Mouse (Mus musculus) stomach, postnatal 0 days (tissue): ENCODE measurements around the gene Lbr. TPM values are rescaled to one million over a fixed set of nuclear protein-coding genes. Genes with fewer than 3 reads are reported as not detected.

ENCODE experiments used
- ATAC-seq: fragments of 200-750 bp; cut with Nextera tagmentation; 2 replicates; pipeline ENCODE4 v1.8.0; 2017; ENCODE audit not compliant: low FRiP score, low TSS enrichment
- DNase-seq: peaks from one replicate; pipeline ENCODE4 v3.0.0-alpha.2; 2016; ENCODE audit warnings: low spot score
- H3K27ac ChIP-seq: fragments of 300-500 bp; sonication (generic); replicated peaks from 2 replicates; pipeline ENCODE4 v1.5.1; 2014; ENCODE audit warnings: mild to moderate bottlenecking, control low read depth
- H3K27me3 ChIP-seq: fragments of 300-500 bp; sonication (generic); 2 replicates; pipeline ENCODE4 v1.6.1; 2014; ENCODE audit warnings: low read length; ENCODE audit not compliant: control insufficient read depth, insufficient read depth
- H3K36me3 ChIP-seq: fragments of 300-500 bp; sonication (generic); 2 replicates; pipeline ENCODE4 v1.6.1; 2014; ENCODE audit warnings: low read length, mixed read lengths; ENCODE audit not compliant: control insufficient read depth, insufficient read depth
- H3K4me1 ChIP-seq: fragments of 300-500 bp; sonication (generic); replicated peaks from 2 replicates; pipeline ENCODE4 v1.6.1; 2014; ENCODE audit warnings: antibody characterized with exemption; ENCODE audit not compliant: control insufficient read depth, insufficient read depth
- H3K4me2 ChIP-seq: fragments of 300-500 bp; sonication (generic); replicated peaks from 2 replicates; pipeline ENCODE4 v1.6.1; 2014; ENCODE audit warnings: low read depth, mild to moderate bottlenecking, control low read depth, moderate library complexity
- H3K4me3 ChIP-seq: fragments of 300-500 bp; sonication (generic); 2 replicates; pipeline ENCODE4 v1.5.1; 2014; ENCODE audit warnings: low read depth, low read length, control low read depth
- H3K9ac ChIP-seq: fragments of 300-500 bp; sonication (generic); 2 replicates; pipeline ENCODE4 v1.6.1; 2014; ENCODE audit warnings: mild to moderate bottlenecking, low read length, control low read depth, mixed read lengths
- H3K9me3 ChIP-seq: fragments of 300-500 bp; sonication (generic); 2 replicates; pipeline ENCODE4 v1.6.1; 2016; ENCODE audit warnings: low read length; ENCODE audit not compliant: control insufficient read depth
- CTCF ChIP-seq: IDR thresholded peaks from 2 replicates; pipeline ENCODE4 v1.5.1; 2016; ENCODE audit warnings: antibody characterized with exemption, low read depth, mild to moderate bottlenecking, moderate library complexity
- EP300 ChIP-seq: optimal IDR thresholded peaks from 2 replicates; pipeline ENCODE3; 2016; ENCODE audit warnings: antibody characterized with exemption
- WGBS: fragments of 180-500 bp; shearing (Covaris S2); extraction: QIAGEN DNeasy Blood & Tissue Kit; methylation state at CpG from one replicate; pipeline ENCODE4 v1.1.7; 2014; 5-methylcytosine and 5-hydroxymethylcytosine counted together
- polyA plus RNA-seq: library from polyadenylated mRNA; unstranded; fragments of >200 nt; fragmentation: Nextera tagmentation; extraction: Ambion mirVana; gene quantifications from 2 replicates; pipeline ENCODE4 v1.2.1, GENCODE M21; 2015

Lbr gene
- polyA plus RNA-seq, 1 experiment from 2014 or later, result 49.8 TPM

DNA sequence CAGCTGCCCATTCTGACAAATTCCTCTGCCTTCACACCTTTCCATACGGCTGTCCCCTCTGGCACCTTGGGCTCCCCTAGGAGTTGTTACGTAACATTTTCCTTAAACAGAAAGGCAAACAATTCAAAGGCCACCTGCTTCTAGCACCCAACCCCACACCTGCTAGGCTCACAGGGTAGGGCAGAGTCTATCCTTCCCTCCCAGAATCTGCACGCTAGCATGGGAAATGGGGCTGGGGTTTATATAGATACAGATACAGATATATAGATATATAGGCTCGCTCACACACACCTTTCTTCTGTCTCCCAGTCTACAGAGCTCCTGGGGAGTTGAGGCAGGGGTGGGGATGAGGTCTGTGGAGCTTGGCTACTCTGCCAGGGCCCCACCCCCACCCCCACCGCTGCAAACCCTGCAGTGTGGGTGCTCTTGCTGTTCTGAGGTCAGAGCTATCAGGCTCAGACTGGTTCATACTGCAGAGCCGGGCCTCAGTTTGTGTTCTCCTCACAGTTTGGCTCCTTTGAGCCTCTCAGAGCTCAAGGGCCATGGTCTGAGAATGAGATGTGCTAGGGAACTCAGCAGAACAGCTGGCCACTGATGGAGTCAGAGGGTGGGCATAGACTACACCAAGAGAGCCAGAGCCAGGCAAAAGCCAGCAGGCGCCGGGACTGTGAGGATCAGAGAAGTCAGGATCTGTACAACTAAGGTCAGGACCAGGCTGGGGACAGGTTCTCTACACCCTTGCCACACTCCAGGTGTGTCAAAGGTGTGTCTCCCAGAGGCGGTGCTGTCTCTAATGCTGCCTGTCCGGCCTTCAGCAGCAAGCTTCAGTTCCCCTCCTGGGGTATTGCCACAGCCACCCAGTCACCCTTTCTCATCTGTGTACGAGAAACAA lies 22.4 kb upstream of the Lbr start:
- no peaks in the 10 kb centered on the region for H3K27me3 ChIP-seq
- H3K4me2 ChIP-seq, result no peak overlapping the region
- no peak overlapping the region for H3K4me3 ChIP-seq
- WGBS, result 50% methylated on average over 11 of the region's 11 CpGs
- H3K27ac ChIP-seq, result peak overlapping the region; percentile 85
- H3K36me3 ChIP-seq, result no peaks in the 10 kb centered on the region
- H3K9ac ChIP-seq, result no peak overlapping the region
- DNase-seq, result peak; percentile 62
- H3K4me1 ChIP-seq, result 0 out of 2 replicates have a peak, but pooled peaks cover 3% of the 10 kb centered on the region
- H3K9me3 ChIP-seq, result no peaks in the 10 kb centered on the region
- no peak for TF ChIP-seq CTCF
- no peak for TF ChIP-seq EP300
- ATAC-seq, result peak; percentile 68

DNA sequence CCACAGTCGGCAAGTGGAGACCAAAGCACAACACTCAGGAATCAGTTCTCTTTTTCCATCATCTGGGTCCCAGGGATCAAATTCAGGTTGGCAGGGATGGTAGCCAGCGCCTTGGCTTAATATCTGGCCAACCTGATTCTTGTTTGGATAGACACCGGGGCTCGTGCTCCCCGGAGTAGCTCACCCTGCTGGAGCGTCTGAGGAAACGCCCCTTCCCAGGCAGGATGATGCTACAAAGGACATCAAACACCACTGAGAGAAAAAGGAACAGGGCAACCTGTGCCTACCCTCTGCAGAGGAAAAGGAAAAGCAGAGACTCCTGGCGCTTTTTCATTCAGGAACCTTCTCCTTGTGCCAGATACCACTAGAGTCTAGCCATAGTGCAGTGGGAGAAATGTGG lies 20.6 kb upstream of the Lbr start:
- no peak overlapping the region for H3K27ac ChIP-seq
- ATAC-seq, result no peak
- no peaks in the 10 kb centered on the region for H3K36me3 ChIP-seq
- DNase-seq, result no peak
- TF ChIP-seq CTCF (no peak), EP300 (no peak)
- 43% methylated on average over 8 of the region's 8 CpGs for WGBS
- H3K4me1 ChIP-seq, result 0 out of 2 replicates have a peak, but pooled peaks cover 3% of the 10 kb centered on the region
- H3K4me3 ChIP-seq, result no peak overlapping the region
- no peaks in the 10 kb centered on the region for H3K27me3 ChIP-seq
- no peaks in the 10 kb centered on the region for H3K9me3 ChIP-seq
- no peak overlapping the region for H3K9ac ChIP-seq
- H3K4me2 ChIP-seq, result no peak overlapping the region

DNA sequence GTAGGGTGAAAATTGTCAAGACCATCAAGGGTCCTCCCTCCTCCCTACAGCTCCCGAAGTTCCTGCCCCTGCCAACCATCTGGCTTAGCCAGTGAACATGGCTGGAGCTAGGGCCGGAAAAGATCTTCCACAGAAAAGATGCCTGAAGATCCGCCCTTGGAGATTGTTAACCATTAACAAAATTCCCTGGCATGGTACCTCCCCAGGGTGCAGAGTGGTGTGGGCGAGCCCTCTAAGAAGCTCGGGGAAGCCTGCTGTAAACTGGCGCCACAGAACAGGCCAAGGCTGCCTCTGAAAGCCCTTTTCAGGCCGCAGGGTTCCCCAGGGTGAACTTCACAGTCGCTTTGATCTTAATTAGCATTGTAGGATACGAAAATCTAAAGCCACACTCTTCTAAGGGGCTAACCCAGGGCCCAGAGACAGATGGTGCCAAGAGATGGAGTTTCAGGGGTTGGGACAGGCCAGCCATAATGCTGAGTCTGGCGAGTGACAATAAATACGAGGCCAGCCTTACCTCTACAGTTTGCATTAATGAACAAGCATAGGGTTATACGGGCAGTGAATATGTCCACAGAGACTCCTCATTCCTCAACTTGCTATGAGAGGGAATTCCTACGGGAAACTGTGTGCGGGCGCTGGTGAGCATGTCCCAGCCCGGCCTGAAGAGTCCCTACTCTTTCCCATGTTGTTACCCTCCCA lies 20.0 kb upstream of the Lbr start:
- Histone ChIP-seq H3K9ac (no peak overlapping the region), H3K4me1 (0 out of 2 replicates have a peak, but pooled peaks cover 3% of the 10 kb centered on the region), H3K36me3 (no peaks in the 10 kb centered on the region), H3K4me2 (no peak overlapping the region), H3K27ac (peak overlapping the region; percentile 53; the same call in 1 of the 2 replicates), H3K9me3 (no peaks in the 10 kb centered on the region), H3K27me3 (no peaks in the 10 kb centered on the region), H3K4me3 (no peak overlapping the region)
- ATAC-seq, result peak; percentile 36; the same call in 1 of the 2 replicates
- TF ChIP-seq CTCF, result no peak
- no peak for TF ChIP-seq EP300
- WGBS, result 49% methylated on average over 16 of the region's 16 CpGs
- peak; percentile 59 for DNase-seq

DNA sequence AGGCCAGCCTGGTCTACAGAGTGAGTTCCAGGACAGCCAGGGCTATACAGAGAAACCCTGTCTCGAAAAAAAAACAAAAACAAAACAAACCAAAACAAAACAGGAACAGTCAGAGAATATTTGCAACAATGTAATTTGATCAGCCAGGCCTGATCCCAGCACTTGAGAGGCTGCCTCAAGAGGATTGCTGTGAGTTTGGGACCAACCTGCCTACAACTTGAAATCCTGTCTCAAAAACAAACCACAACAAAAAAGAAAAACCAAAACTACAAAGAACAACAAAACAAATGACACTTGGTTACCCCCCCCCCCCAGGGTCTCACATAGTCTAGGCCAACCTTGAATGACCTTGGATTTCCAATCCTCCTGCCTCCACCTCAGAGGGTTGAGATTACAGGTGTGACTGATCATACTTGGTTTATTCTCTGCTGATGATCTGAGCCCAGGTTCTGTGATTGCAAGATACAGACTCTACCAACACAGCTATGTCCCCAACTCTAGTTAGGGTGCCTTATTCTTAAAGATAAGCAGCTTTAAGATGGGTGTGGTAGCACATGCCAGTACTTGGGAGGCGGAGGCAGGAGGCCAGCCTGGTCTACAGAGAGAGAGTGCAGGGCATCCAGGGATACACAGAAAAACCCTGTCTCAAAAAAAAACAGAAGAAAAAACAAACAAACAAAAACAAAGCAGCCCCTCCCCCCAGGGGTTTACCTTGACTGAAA lies 18.5 kb upstream of the Lbr start:
- Histone ChIP-seq H3K4me2 (no peak overlapping the region), H3K36me3 (no peaks in the 10 kb centered on the region), H3K27me3 (no peaks in the 10 kb centered on the region), H3K4me1 (0 out of 2 replicates have a peak, but pooled peaks cover 3% of the 10 kb centered on the region), H3K27ac (peak overlapping the region; percentile 35; the same call in 1 of the 2 replicates), H3K9ac (no peak overlapping the region), H3K4me3 (no peak overlapping the region), H3K9me3 (no peaks in the 10 kb centered on the region)
- DNase-seq (no peak), ATAC-seq (no peak)
- WGBS, result 78% methylated on average over 2 of the region's 2 CpGs
- TF ChIP-seq CTCF, result no peak
- TF ChIP-seq EP300, result no peak

DNA sequence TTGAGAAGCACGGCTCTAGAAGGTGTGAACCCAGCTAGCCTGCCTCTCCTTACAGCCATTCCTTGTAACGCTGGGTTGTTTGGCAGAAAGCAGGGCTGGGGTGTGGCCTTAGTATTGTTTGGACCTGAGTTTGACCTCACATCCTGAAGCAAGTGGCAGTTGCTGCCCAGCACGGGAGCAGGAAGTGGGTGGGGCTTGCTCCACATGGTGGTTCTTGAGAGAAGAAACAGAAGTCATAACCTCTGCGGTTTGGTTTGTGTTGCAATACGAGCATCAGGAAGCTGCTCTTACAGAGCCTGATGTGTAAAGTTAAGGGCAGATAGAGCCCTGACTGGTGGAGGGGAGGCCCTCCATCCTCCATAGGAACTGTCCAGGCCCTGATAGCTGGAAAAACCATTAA lies 17.8 kb upstream of the Lbr start:
- no peaks in the 10 kb centered on the region for H3K9me3 ChIP-seq
- peak overlapping the region; percentile 35; the same call in 1 of the 2 replicates for H3K27ac ChIP-seq
- 0 out of 2 replicates have a peak, but pooled peaks cover 3% of the 10 kb centered on the region for H3K4me1 ChIP-seq
- no peaks in the 10 kb centered on the region for H3K36me3 ChIP-seq
- TF ChIP-seq EP300, result no peak
- no peak for TF ChIP-seq CTCF
- ATAC-seq (peak; percentile 93), DNase-seq (peak; percentile 92)
- H3K27me3 ChIP-seq, result no peaks in the 10 kb centered on the region
- H3K4me2 ChIP-seq, result no peak overlapping the region
- H3K9ac ChIP-seq, result no peak overlapping the region
- no peak overlapping the region for H3K4me3 ChIP-seq
- 8% methylated on average over 5 of the region's 5 CpGs for WGBS
